Mouse (Mus musculus) fibroblast of lung, adult 2 months (primary cell): Measurements from ENCODE around the gene Pgls.

ENCODE experiments used
- DNase-seq: peaks from one replicate; pipeline ENCODE4 v3.0.0-alpha.2; 2011; ENCODE audit warnings: low read depth

The Pgls gene

DNA sequence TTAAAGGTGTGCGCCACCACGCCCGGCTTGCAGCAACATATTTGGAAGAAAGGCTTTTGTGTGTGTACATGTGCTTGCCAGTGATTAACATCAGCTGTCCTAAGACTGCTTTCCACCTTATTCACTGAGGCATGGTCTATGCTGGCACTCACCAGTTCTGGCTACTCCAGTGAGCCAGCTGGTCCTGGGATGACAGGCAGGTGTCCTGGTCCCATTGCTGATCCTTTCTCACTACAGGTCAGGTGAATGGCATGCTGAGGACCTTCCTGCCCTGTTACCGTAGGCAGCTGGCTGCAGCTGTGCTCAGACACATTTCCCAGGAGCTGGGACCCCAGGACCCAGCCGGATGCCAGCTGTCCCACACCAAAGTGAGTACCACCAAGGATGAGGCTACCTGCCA is 6.9 kb downstream of the Pgls start:
- no peak for DNase-seq

DNA sequence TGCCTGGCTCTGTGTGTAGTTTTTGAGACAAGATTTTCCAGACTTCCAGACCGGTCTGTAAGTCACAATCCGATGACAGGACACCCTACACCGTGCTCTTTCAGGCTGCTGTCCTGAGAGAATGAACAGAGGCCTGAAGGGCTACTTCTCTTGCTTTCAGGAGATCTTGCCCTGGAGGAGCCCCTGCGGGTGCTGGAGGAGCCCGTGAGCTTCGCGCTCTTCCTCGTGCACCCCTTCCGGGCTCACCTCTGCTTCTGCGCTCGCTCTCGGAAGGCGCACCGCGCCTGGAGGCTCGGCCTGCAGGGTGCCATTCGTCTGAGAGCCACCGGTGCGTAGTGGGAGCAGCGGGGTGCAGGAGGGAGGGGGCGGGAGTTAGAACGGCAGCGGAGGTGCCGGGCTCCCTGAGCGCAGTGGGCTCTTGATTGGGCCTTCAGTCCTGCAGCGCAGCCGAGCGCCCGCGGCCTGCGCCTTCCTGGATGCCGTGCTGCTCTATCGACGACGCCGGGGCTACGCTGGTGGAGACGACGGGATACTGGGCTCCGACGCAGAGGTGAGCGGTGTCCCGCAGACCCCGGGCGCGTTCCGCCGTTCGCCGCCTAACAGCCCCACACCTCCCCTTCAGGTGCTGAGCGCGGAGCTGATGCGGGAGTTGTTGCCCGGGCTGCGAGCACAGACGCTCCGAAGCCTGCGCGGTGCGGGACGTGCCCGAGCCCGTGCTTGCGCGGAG is 10.1 kb downstream of the Pgls start:
- no peak for DNase-seq

GRCm38 (mm10) chr8:71602666-71603334 is 10.8 kb downstream of the Pgls start:
- DNase-seq, result peak; percentile 28

DNA sequence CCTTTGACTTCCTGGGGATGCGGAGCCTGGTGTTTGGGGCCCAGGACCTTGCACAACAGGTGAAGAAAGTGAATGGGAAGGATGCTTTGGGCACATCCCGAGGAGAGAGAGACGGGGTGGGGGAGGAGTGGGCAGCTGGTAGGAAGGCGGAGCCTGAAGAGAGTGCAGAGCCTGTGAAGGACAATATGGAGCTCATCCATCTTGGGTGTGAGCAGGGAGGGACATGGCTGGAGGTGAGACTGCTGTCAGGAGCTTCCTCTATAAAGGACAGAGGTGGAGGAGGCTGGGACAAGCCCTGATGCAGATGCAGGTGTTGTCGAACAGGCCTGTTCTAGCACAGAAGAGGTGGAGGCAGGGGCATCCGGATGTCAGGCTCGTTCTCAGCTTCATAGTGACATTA is 12.0 kb downstream of the Pgls start:
- DNase-seq, result no peak

GRCm38 (mm10) chr8:71610822-71611651 is 19.1 kb downstream of the Pgls start, which contains the start of gene Colgalt1:
TSS of gene Colgalt1 (plus strand) at chr8:71610998.
- DNase-seq, result peak; percentile 97

DNA sequence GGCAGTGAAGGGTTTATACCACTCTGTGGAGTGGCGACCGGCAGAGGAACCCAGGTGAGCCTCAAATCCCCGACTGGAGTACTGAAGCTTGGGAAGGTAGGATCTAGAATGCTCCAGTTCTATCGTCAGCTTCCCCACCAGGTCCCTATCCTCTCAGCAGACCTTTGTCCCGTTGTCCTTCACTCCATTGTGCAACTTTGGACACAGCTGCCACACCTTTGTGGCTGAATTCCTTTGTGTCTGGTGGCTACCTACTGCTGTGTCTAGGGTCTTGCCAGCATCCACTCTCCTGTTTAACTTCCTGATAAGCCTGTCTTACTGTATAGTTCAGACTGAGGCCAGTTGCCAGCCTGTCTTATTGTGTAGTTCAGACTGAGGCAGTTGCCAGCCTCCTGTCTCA is 20.2 kb downstream of the Pgls start:
- DNase-seq, result no peak

- no peak for DNase-seq
Measured at GRCm38 (mm10) chr8:71613418-71613817, 21.4 kb downstream of the Pgls start.

DNA sequence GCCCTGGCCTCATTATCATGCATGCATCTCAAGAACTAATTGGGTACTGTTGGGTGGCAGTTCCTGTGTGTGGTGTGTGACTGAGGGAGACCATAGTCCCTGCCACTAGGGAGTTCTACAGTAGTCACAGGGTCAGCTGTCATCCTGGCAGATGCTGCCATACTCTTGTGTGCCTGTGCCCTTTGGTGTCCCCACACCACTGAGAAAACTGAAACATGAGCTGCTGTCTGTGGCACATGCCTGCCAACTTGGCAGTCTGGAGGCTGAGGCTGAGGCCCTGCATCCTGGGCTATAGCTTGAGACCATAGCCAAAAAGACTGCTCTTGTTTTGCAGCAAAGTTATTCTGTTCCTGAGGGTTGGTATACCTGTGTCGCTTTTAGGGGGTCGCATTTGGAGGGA is 27.8 kb downstream of the Pgls start:
- DNase-seq, result no peak

- DNase-seq, result no peak
Measured at GRCm38 (mm10) chr8:71625088-71625487, 33.1 kb downstream of the Pgls start.

DNA sequence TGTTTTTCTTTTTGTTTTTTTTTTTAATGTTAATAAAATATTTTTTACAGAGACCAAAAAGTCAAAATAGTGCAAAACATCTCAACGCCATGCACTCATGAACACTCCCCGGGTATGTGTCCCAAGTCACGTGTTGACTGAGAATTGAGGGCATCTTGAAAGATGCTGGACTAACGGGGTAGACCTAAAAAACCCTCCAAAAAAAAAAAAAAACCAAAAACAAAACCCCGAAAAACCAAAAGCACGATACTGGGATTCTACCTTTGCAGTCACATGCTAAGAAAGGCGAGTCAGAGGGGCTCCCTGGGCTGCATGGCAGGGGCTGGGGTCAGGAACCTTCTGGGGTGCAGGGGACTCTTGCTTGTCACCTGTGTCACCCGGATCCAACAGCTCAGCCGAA is 34.8 kb downstream of the Pgls start:
- DNase-seq, result no peak

DNA sequence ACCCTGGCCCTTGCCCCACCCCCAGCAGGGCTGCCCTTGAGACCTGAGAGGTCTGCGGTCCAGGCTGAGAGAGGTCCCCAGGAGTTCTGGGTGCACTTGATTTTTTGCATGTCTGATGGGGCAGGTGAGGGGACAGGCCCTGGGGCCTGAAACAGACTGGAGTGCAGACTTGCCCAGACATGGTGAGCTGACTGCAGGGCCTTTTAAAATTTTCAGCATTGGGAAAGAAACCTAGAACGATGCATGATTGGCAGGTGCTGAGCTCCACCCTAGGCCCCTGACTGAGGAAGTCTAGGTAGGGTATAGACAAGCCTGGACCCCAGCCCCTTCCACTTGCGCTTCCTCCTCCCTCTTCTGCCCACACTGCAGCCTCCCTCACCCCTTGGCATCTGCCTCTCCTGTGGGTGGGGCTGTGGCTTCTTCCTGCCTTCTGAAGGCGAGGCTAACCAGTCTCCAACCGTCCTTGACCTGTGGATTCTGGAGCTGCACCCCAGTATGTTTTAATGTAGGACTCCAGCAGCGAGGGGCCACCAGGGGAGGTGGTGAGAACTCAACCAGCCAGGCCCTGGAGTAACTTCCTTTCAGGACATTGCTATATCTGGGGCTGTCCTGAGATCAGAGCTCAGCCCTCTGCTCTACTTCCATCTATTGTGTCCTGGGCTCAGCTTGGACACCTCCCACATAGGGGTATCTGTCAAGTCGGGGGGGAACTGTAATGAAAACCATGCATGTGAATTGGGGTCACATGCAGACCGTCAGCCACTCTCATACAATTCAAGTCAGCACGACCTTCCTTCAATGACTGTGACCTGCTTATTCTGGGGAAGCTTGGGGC is 35.5 kb downstream of the Pgls start:
- no peak for DNase-seq

DNA sequence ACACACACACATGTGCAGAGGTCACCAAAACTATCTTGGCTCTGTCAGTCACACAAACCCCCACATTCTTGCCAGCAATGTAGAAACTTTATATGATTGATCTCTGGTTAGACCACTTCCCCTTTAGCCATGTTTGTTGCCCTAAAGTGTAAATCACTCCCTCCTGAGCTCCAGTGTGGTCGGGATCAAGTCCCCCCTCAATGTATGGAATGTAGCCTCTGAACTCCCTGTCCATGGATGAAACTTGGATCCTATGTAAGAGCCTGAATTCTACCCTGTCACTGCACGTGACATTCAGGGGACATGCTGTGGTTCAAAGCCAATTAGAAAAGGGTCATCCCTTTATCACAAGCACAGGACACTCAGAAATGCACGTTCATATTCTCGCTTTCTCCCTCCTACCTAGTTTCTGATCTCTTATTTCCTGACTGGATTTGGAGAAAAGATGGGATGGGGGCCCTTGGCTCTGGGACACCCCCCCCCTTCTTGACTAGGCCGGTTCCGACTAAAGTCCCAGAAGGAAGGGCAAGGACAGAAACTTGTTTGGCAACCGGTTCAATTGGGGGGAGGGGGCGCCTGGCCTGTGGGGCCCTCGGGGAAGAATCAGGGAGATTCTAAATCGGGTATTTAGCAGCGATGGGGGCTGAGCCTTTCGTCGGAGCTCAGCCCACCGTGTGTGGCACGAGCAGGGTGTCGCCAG is 36.6 kb downstream of the Pgls start:
- no peak for DNase-seq

- DNase-seq, result peak; percentile 65
Measured at GRCm38 (mm10) chr8:71629096-71629697, 37.2 kb downstream of the Pgls start.

GRCm38 (mm10) chr8:71629781-71630212 is 37.8 kb downstream of the Pgls start:
- no peak for DNase-seq

GRCm38 (mm10) chr8:71630761-71631160 is 38.8 kb downstream of the Pgls start:
- no peak for DNase-seq

DNA sequence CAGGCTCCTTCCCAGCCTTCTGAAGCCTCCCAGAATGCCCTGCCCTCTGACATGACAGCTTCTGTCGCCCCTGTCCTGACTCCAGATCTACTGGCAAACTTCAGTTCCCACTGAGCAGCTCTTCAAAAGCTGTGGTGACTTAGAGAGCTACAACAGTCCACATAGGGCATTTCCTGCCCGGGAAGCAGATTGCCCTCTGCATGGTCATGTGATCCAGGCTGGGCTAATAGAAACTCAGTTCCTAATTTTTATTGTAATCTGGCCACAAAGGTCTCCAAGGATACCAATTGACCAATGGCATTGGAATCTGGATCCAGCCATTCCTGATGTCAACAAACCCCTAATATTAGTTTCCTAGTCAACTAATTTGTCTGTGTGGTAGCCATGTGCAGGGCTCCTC is 39.9 kb downstream of the Pgls start:
- DNase-seq, result no peak

DNA sequence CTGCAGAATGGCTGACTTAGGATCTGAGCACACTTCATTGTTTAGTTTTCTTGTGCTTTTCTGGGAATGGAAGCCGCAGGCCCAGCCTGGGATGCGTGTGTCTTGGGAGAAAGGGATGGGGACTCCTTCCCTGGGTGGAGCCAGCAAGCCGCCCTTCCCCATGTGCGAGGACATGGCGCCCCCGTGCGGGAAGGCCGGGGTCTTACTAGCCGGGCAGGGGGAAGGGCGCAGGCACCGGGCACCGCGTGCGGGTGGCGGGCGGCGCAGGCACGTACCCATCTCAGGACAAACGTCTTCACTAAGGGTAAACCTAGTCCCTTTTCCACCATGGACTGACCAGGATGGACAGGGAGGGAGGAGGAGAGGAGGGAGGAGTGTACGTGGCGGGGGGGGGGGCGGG is 41.2 kb downstream of the Pgls start:
- no peak for DNase-seq

GRCm38 (mm10) chr8:71633981-71634667 is 42.1 kb downstream of the Pgls start:
- no peak for DNase-seq

GRCm38 (mm10) chr8:71637149-71638095 is 45.4 kb downstream of the Pgls start:
- DNase-seq, result no peak
